Mouse (Mus musculus) liver, embryonic 14.5 days (tissue): ENCODE measurements around the gene Clmn. TPM values are rescaled to one million over a fixed set of nuclear protein-coding genes. Genes with fewer than 3 reads are reported as not detected.
"Not testable (repeated sequence)": the region's sequence is repeated elsewhere in the genome, so short reads cannot be mapped to it uniquely, and the experiment has no call there.

ENCODE experiments used
- ATAC-seq: fragments of 200-750 bp; cut with Nextera tagmentation; 2 replicates; pipeline ENCODE4 v1.8.0; 2017; ENCODE audit warnings: moderate number of reproducible peaks, mild to moderate bottlenecking, moderate library complexity; ENCODE audit not compliant: insufficient read depth
- DNase-seq, 3 experiments: peaks; one replicate each; pipeline ENCODE4 v3.0.0-alpha.2; 2012 to 2013; ENCODE audit warnings: low read depth in 3 of 3, low spot score in 3 of 3
- H3K27ac ChIP-seq: fragments of 300-500 bp; sonication (generic); 2 replicates; pipeline ENCODE4 v1.5.1; 2014; ENCODE audit warnings: moderate library complexity, mild to moderate bottlenecking, control low read depth, inconsistent platforms
- H3K27me3 ChIP-seq: fragments of 300-500 bp; sonication (generic); 2 replicates; pipeline ENCODE4 v1.6.1; 2014; ENCODE audit warnings: mild to moderate bottlenecking, low read length, moderate library complexity; ENCODE audit not compliant: control insufficient read depth, insufficient read depth
- H3K36me3 ChIP-seq: fragments of 300-500 bp; sonication (generic); replicated peaks from 2 replicates; pipeline ENCODE4 v1.6.1; 2014; ENCODE audit warnings: low read depth; ENCODE audit not compliant: control insufficient read depth, insufficient read depth
- H3K4me1 ChIP-seq, 2 experiments: fragments of 200-500 bp in 1 of 2; fragments of 300-500 bp in 1 of 2; sonication (generic) in 1 of 2; replicated peaks; 2 replicates each; pipeline ENCODE4 v1.6.1; 2012 to 2014; ENCODE audit warnings: antibody characterized with exemption in 1 of 2, inconsistent platforms in 1 of 2, low read length in 1 of 2; ENCODE audit not compliant: control insufficient read depth in 2 of 2, insufficient read depth in 2 of 2
- H3K4me2 ChIP-seq: fragments of 300-500 bp; sonication (generic); 2 replicates; pipeline ENCODE4 v1.6.1; 2014; ENCODE audit warnings: low read depth, mild to moderate bottlenecking, control low read depth, moderate library complexity
- H3K4me3 ChIP-seq, 2 experiments: fragments of 200-500 bp in 1 of 2; fragments of 300-500 bp in 1 of 2; sonication (generic) in 1 of 2; 2 replicates each; pipeline ENCODE4 v1.5.1; 2012 to 2014; ENCODE audit warnings: low read depth in 2 of 2, low read length in 2 of 2, mild to moderate bottlenecking in 2 of 2, control low read depth in 1 of 2, inconsistent platforms in 1 of 2, moderate library complexity in 1 of 2; ENCODE audit not compliant: insufficient read depth in 1 of 2
- H3K9ac ChIP-seq: fragments of 300-500 bp; sonication (generic); replicated peaks from 2 replicates; pipeline ENCODE4 v1.6.1; 2014; ENCODE audit warnings: mild to moderate bottlenecking, control low read depth, moderate library complexity
- H3K9me3 ChIP-seq: fragments of 300-500 bp; sonication (generic); 2 replicates; pipeline ENCODE4 v1.6.1; 2016; ENCODE audit warnings: low read length, mixed read lengths; ENCODE audit not compliant: control insufficient read depth
- CTCF ChIP-seq: IDR thresholded peaks from 2 replicates; pipeline ENCODE4 v1.5.1; 2016; ENCODE audit warnings: antibody characterized with exemption, low read depth, control low read depth
- EP300 ChIP-seq: IDR thresholded peaks from 2 replicates; pipeline ENCODE4 v1.6.1; 2016; ENCODE audit warnings: antibody characterized with exemption, low read depth
- WGBS: fragments of 180-500 bp; shearing (Covaris S2); extraction: QIAGEN DNeasy Blood & Tissue Kit; methylation state at CpG from one replicate; pipeline ENCODE4 v1.1.7; 2014; ENCODE audit not compliant: insufficient replicate concordance; 5-methylcytosine and 5-hydroxymethylcytosine counted together
- polyA plus RNA-seq, 2 experiments: library from polyadenylated mRNA; depleted of rRNA in 1 of 2; stranded (reverse) in 1 of 2; unstranded in 1 of 2; fragments of >200 nt; fragmentation: Nextera tagmentation in 1 of 2; extraction: Ambion mirVana in 1 of 2; gene quantifications; 2 replicates each; pipeline versions ENCODE4 v1.2.1 to v1.2.3; 2012 to 2014

Clmn gene
- polyA plus RNA-seq, 2 experiments = 0.32 to 0.33 TPM

DNA sequence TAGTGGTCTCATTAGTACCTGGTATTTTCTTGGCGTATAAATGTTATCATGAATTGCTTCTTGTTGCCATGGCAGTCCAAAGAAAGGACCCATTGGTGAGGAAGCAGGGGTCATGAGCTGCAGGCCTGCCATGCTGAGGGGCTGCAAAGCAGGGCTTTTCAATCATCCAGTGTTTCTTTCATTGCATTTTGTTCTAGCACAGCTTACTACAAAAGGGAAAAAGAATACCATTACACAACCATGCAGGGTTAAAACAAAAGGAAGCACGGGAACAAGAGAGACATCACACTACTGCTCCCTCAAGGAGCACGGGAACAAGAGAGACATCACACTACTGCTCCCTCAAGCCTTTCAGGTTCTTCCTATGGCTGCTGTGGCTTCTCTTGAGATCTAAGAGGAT, 133.1 kb downstream of the Clmn start:
- Histone ChIP-seq H3K27ac (no peak overlapping the region), H3K9me3 (no peaks in the 10 kb centered on the region), H3K4me2 (no peak overlapping the region), H3K27me3 (no peaks in the 10 kb centered on the region), H3K9ac (no peak overlapping the region), H3K36me3 (peaks cover 29% of the 10 kb centered on the region), H3K4me1 (no peaks in the 10 kb centered on the region), H3K4me3 (no peak overlapping the region)
- TF ChIP-seq CTCF (no peak), EP300 (no peak)
- DNase-seq = no peak
- 64% methylated on average over 3 of the region's 3 CpGs for WGBS
- no peak for ATAC-seq

DNA sequence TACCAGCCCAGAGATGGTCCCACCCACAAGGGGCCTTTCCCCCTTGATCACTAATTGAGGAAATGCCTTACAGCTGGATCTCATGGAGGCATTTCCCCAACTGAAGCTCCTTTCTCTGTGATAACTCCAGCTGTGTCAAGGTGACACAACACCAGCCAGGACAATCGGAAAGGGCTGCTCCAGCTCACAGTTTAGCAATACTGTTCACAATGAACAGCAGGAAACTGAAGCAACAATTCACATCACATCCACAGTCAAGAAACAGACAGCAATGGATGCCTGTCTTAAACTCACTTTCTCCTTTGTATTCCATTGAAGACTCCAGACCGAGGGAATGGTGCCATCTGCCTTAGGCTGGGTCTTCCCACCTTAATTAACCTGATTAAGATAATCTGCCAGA, 138.4 kb downstream of the Clmn start:
- H3K4me2 ChIP-seq, H3K27ac ChIP-seq, H3K4me3 ChIP-seq, H3K27me3 ChIP-seq, H3K9ac ChIP-seq, DNase-seq, H3K4me1 ChIP-seq, H3K9me3 ChIP-seq, ATAC-seq: not testable (repeated sequence)
- H3K36me3 ChIP-seq = peaks cover 46% of the 10 kb centered on the region
- WGBS = 74% methylated on average over 2 of the region's 2 CpGs

DNA sequence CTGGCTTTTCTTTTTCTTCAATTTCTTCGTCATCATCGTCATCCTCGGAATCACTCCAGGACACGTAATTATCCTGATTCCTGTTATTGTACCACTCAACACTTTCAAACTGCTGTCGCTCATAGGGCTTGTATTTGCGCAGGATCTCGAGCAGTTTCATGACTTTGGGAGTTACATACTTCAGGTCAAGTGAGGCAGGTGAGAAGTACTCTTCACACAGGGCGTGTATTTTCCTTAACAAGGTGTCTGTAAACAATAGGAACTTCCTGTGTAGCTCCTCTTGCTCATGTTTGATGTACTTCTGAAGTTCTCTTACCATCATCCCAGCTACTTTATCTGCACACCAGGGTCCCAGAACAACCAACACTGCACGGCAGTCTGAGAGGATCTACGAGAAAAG, 142.8 kb downstream of the Clmn start:
- TF ChIP-seq EP300 (no peak), CTCF (no peak)
- Histone ChIP-seq H3K4me2 (no peak overlapping the region), H3K4me3 (no peak overlapping the region), H3K27me3 (no peaks in the 10 kb centered on the region), H3K27ac (no peak overlapping the region), H3K36me3 (peaks cover 26% of the 10 kb centered on the region), H3K9me3 (no peaks in the 10 kb centered on the region), H3K9ac (no peak overlapping the region), H3K4me1 (no peaks in the 10 kb centered on the region)
- DNase-seq (no peak), ATAC-seq (no peak)
- WGBS = 86% methylated on average over 10 of the region's 10 CpGs

DNA sequence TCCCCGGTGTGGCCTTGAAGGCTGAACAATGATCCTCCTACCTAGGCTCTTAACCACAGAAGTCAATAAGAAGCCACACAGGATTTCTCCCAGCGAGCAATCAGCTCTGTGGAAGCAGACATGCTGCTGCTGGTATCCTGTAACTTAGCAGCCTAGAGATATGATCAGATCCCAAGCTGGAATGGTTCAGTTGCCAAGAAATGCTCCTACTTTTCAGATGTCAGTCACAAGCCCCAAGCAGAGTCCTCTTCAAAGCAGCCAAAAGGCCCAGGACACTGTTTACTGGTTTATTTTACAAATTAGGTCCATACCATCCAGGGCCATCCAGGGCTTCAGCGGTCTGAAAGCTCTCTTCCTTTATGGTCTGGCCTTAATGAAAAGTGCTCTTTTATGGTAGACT, 143.9 kb downstream of the Clmn start:
- peaks cover 19% of the 10 kb centered on the region for H3K36me3 ChIP-seq
- 66% methylated on average over 3 of the region's 3 CpGs for WGBS
- ATAC-seq (no peak), DNase-seq (no peak)
- H3K4me3 ChIP-seq = no peak overlapping the region
- no peak for TF ChIP-seq EP300
- no peak for TF ChIP-seq CTCF
- no peak overlapping the region for H3K9ac ChIP-seq
- H3K9me3 ChIP-seq = no peaks in the 10 kb centered on the region
- no peaks in the 10 kb centered on the region for H3K27me3 ChIP-seq
- H3K4me2 ChIP-seq = no peak overlapping the region
- no peak overlapping the region for H3K27ac ChIP-seq
- H3K4me1 ChIP-seq = no peaks in the 10 kb centered on the region

DNA sequence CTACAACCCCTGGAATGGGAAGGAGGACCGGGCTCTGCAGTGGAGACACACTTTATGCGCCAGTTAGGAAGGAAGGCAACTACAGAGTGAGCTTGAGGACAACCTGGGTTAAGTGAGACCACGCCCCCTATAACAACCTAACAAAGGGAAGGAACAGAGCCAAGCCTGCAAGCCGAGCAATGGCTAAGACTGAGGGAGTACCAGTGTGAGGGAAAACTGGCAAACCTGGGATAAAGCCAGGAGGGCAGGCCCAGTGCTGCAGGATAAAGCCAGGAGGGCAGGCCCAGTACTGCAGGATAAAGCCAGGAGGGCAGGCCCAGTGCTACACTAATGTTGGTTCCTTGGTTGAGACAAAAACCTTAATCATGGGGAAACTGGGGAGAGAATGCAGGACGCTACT, 145.9 kb downstream of the Clmn start:
- no peak for ATAC-seq
- no peaks in the 10 kb centered on the region for H3K27me3 ChIP-seq
- DNase-seq = no peak
- H3K4me3 ChIP-seq = no peak overlapping the region
- H3K36me3 ChIP-seq = peaks cover 17% of the 10 kb centered on the region
- no peaks in the 10 kb centered on the region for H3K9me3 ChIP-seq
- TF ChIP-seq EP300 (no peak), CTCF (no peak)
- WGBS = 80% methylated on average over 5 of the region's 5 CpGs
- no peak overlapping the region for H3K4me2 ChIP-seq
- H3K4me1 ChIP-seq = no peaks in the 10 kb centered on the region
- no peak overlapping the region for H3K27ac ChIP-seq
- H3K9ac ChIP-seq = no peak overlapping the region

DNA sequence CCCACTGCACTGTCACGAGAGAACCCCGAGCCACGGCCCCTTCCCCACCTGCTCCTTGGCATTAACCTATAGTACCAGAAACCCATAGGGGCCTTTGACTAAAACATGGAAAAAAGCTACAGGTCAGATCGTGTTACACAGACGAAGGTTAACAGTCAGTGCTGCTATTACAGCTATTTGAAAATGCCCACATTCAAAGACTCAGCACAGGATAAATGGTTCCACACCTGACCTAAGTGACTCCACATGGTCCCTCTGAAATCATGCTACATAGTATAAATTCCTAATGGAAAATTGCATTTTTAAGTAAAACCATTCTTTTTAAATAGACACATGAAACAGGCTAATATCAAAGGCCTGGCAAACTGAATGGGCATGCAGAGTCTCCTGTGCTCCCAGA, 148.5 kb downstream of the Clmn start:
- no peak overlapping the region for H3K4me3 ChIP-seq
- 78% methylated on average over 5 of the region's 5 CpGs for WGBS
- H3K27ac ChIP-seq = no peak overlapping the region
- no peak for ATAC-seq
- H3K9me3 ChIP-seq = no peaks in the 10 kb centered on the region
- H3K4me1 ChIP-seq = no peaks in the 10 kb centered on the region
- no peaks in the 10 kb centered on the region for H3K27me3 ChIP-seq
- H3K36me3 ChIP-seq = peaks cover 31% of the 10 kb centered on the region
- H3K4me2 ChIP-seq = no peak overlapping the region
- TF ChIP-seq CTCF = no peak
- TF ChIP-seq EP300 = no peak
- no peak for DNase-seq
- no peak overlapping the region for H3K9ac ChIP-seq
